Comparison of ENCODE assay signal across 8 mouse cellular contexts in the genomic region with DNA sequence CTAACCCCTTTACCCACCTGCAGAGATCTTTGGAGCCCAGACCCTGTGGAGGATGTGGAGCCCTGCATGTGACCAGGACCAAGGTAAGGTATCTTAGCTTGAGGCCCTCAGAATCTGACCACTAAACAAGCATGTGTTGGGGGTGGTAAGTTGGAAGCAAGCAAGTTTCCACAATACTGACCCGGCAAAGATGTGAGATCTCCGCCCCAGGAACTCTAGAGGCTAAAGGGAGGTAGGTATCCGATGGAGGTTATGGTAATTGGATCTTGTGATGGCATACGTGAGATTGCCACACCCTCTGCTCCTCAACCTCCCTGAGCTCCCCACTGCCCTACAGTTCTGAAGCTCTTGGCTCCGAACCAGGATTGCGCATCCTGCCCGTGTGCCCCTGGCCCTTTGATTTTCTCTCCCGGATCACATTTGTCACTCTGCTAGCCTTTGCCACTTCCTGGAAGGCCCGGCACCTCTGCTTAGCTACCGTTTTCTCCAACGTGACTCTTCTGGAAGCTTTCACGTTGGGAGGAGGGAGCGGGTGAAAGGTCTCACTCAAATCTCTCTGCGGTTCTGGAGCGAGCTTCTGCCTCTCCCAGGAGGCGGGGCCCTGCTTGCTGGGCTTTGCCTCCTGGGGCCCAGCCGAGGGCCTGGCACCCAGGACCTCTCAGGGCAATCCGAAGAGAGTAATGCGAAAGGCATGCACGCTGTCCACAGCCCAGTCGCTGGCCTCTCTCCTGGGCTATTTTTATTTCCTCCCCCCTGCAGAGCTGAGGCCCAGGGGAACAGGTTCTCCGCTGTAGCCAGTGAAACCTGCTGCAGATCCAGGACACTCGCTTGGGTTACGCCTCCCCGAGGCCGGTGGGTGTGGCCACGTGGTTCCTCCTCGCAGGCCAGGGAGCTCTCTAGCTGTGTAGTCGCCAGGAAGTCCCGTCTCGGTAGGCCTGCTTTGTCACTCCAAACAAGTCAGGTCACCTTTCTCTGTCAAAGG. TPM values are rescaled to one million over a fixed set of nuclear protein-coding genes. Genes with fewer than 3 reads are reported as not detected.
DNase-seq lines count a peak whose midpoint lies in the region; ATAC-seq lines count a peak whose summit lies in the region.

No protein-coding gene starts in this region.

- 8% methylated on average over 31 of the region's 31 CpGs for WGBS in forebrain, embryonic 13.5 days
- WGBS in limb, embryonic 11.5 days = 6% methylated on average over 31 of the region's 31 CpGs
- 8% methylated on average over 31 of the region's 31 CpGs for WGBS in midbrain, embryonic 11.5 days

- H3K27me3 ChIP-seq in forebrain, embryonic 13.5 days = no peaks in the 10 kb centered on the region
- no peaks in the 10 kb centered on the region; the same call in 1 of the 2 replicates for H3K27me3 ChIP-seq in limb, embryonic 11.5 days (ENCODE audit: control insufficient read depth, insufficient read depth, low read length)
- no peaks in the 10 kb centered on the region for H3K27me3 ChIP-seq in midbrain, embryonic 11.5 days (ENCODE audit: control insufficient read depth, insufficient read depth, low read length)

- H3K4me3 ChIP-seq in forebrain, embryonic 13.5 days = peak overlapping the region; percentile 31
- H3K4me3 ChIP-seq in limb, embryonic 11.5 days (ENCODE audit: low read depth, low read length) = peak overlapping the region; percentile 22
- H3K4me3 ChIP-seq in midbrain, embryonic 11.5 days (ENCODE audit: low read depth, low read length) = peak overlapping the region; percentile 22

- peak overlapping the region; percentile 61 for H3K4me2 ChIP-seq in forebrain, embryonic 13.5 days
- H3K4me2 ChIP-seq in limb, embryonic 11.5 days (ENCODE audit: low read depth, severe bottlenecking) = peak overlapping the region; percentile 46
- H3K4me2 ChIP-seq in midbrain, embryonic 11.5 days = peak overlapping the region; percentile 49

- no peaks in the 10 kb centered on the region for H3K36me3 ChIP-seq in forebrain, embryonic 13.5 days (ENCODE audit: poor library complexity, severe bottlenecking)
- no peaks in the 10 kb centered on the region for H3K36me3 ChIP-seq in limb, embryonic 11.5 days (ENCODE audit: control insufficient read depth, insufficient read depth, low read length)
- no peaks in the 10 kb centered on the region for H3K36me3 ChIP-seq in midbrain, embryonic 11.5 days (ENCODE audit: control insufficient read depth, insufficient read depth, low read length)

- H3K27ac ChIP-seq in forebrain, embryonic 13.5 days = no peak overlapping the region
- no peak overlapping the region for H3K27ac ChIP-seq in limb, embryonic 11.5 days (replicated peaks; ENCODE audit: low read depth, low read length)
- H3K27ac ChIP-seq in midbrain, embryonic 11.5 days (ENCODE audit: low read depth, low read length) = no peak overlapping the region

- peak overlapping the region; percentile 45 for H3K9ac ChIP-seq in forebrain, embryonic 13.5 days
- peak overlapping the region; percentile 43; the same call in 1 of the 2 replicates for H3K9ac ChIP-seq in limb, embryonic 11.5 days (ENCODE audit: low read length)
- H3K9ac ChIP-seq in midbrain, embryonic 11.5 days (ENCODE audit: low read length) = peak overlapping the region; percentile 52; the same call in 1 of the 2 replicates

- H3K4me1 ChIP-seq in forebrain, embryonic 13.5 days = peaks cover 17% of the 10 kb centered on the region
- peaks cover 8% of the 10 kb centered on the region; the same call in 1 of the 2 replicates for H3K4me1 ChIP-seq in limb, embryonic 11.5 days (ENCODE audit: control insufficient read depth, insufficient read depth, low read length)
- peaks cover 9% of the 10 kb centered on the region; the same call in 1 of the 2 replicates for H3K4me1 ChIP-seq in midbrain, embryonic 11.5 days (ENCODE audit: control insufficient read depth, insufficient read depth, low read length)

- H3K9me3 ChIP-seq in forebrain, embryonic 13.5 days (replicated peaks) = no peaks in the 10 kb centered on the region
- no peaks in the 10 kb centered on the region for H3K9me3 ChIP-seq in limb, embryonic 11.5 days (ENCODE audit: control insufficient read depth, low read length)
- no peaks in the 10 kb centered on the region for H3K9me3 ChIP-seq in midbrain, embryonic 11.5 days (ENCODE audit: control insufficient read depth, low read length)

- ATAC-seq in forebrain, embryonic 13.5 days = peak; percentile 51; the same call in 1 of the 2 replicates
- ATAC-seq in limb, embryonic 11.5 days (ENCODE audit: insufficient number of reproducible peaks, low FRiP score, low TSS enrichment, low read depth) = peak; percentile 77
- peak; percentile 80 for ATAC-seq in midbrain, embryonic 11.5 days (ENCODE audit: low FRiP score)

- intact Hi-C loops in heart, postnatal 36 days (cut with DNase I) = loop anchor here (1.0 kb wide), 1 partner anchor 17 kb away; a partner anchor contains a TSS

- peak; percentile 96 for DNase-seq in NIH3T3 (ENCODE audit: low read depth)
- DNase-seq in c-Kit-negative CD71-positive TER-119-positive erythroid progenitor cells, embryonic 14.5 days (ENCODE audit: low read depth, low spot score) = peak; percentile 85
- DNase-seq in heart, postnatal 36 days = peak; percentile 83 to 88
- DNase-seq in limb, embryonic 11.5 days (ENCODE audit: low spot score) = peak; percentile 77
- peak; percentile 91 for DNase-seq in midbrain, embryonic 11.5 days (ENCODE audit: low spot score, missing footprints)
- peak; percentile 83 to 89 for DNase-seq in spleen, adult 18-20 months
- no peak for DNase-seq in layer of hippocampus, postnatal 14 days (ENCODE audit: low spot score in 2 of 2)

RNA-seq across cellular contexts. Expression of a gene that starts 17.0 kb away (rescaled TPM):
- 27.4 and 34.3 TPM in 2 replicates for polyA plus RNA-seq in forebrain, embryonic 13.5 days (2015; fragmentation: Nextera tagmentation; extraction: Ambion mirVana)
- total RNA-seq in heart, postnatal 36 days (2021) = 10 to 100 TPM; 75.5 to 90.6 TPM
- polyA plus RNA-seq in limb, embryonic 11.5 days (2014; fragmentation: Nextera tagmentation; extraction: Ambion mirVana) = 22.2 and 28.4 TPM in 2 replicates
- polyA plus RNA-seq in midbrain, embryonic 11.5 days (2014; fragmentation: Nextera tagmentation; extraction: Ambion mirVana) = 32.9 and 35.6 TPM in 2 replicates
- 100 to 1,000 TPM in 1 of 2 experiments, 10 to 100 TPM in 1; 99.1 to 118 TPM for total RNA-seq in layer of hippocampus, postnatal 14 days (2021)

RNA-seq across cellular contexts. Expression of a gene that starts 35.6 kb away (rescaled TPM):
- 23.9 and 24.2 TPM in 2 replicates for polyA plus RNA-seq in forebrain, embryonic 13.5 days (2015; fragmentation: Nextera tagmentation; extraction: Ambion mirVana)
- total RNA-seq in heart, postnatal 36 days (2021) = 10 to 100 TPM; 10.3 to 14.2 TPM
- polyA plus RNA-seq in limb, embryonic 11.5 days (2014; fragmentation: Nextera tagmentation; extraction: Ambion mirVana) = 24.4 and 31.5 TPM in 2 replicates
- polyA plus RNA-seq in midbrain, embryonic 11.5 days (2014; fragmentation: Nextera tagmentation; extraction: Ambion mirVana) = 20.8 and 23.3 TPM in 2 replicates
- total RNA-seq in layer of hippocampus, postnatal 14 days (2021) = 10 to 100 TPM; 19.9 to 21.0 TPM

Comparison
In these comparisons a context has a peak if more than half of its experiments do, and no peak if none do; other contexts are left out.
1. DNase-seq: peak in NIH3T3 (single experiment), c-Kit-negative CD71-positive TER-119-positive erythroid progenitor cells, embryonic 14.5 days (single experiment), heart, postnatal 36 days (2 of 2), limb, embryonic 11.5 days (single experiment), midbrain, embryonic 11.5 days (single experiment) and spleen, adult 18-20 months (2 of 2); none in layer of hippocampus, postnatal 14 days (0 of 2).
2. Peak in every context shown above with its lines, with median percentiles within 50 percentile points of each other: ATAC-seq, H3K4me2 ChIP-seq, H3K4me3 ChIP-seq and H3K9ac ChIP-seq.